Mouse (Mus musculus): ENCODE data around the gene Setd5. TPM values are rescaled to one million over a fixed set of nuclear protein-coding genes. Genes with fewer than 3 reads are reported as not detected.

Setd5 gene
- polyA plus RNA-seq, 2 experiments, result 90.2 to 93.8 TPM

DNA sequence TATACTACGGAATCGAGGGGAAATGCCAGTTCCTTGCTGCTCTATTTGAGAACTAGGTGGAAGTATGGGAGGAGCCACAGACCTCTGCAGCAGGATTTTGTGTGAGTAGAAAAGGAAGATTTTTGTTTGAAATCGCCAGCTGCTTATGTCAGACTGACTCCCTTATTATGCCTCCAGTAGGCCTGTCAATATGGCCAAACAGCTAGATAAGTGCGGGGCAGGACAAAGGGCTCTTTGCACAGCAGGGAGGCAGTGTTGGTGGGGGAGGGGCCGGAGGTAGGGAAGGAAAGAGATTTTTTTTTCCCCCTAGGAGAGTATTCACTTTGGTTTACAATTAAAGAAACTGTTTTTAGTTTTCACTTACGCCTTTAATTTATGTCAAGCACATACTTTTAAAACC, 5.1 kb downstream of the Setd5 start:
- no peak for ATAC-seq (ENCODE audit: low FRiP score, low read depth)
- WGBS, result 34% methylated on average over 6 of the region's 6 CpGs
- no peaks in the 10 kb centered on the region for H3K27me3 ChIP-seq (ENCODE audit: control insufficient read depth, insufficient read depth, low read length)
- no peak for TF ChIP-seq POLR2A (IDR thresholded peaks at IDR 0.05; ENCODE audit: borderline replicate concordance, extremely low read depth, insufficient read depth, insufficient read length)
- H3K4me3 ChIP-seq (replicated peaks; ENCODE audit: low read length), result no peak overlapping the region
- peaks cover 16% of the 10 kb centered on the region for H3K4me1 ChIP-seq (ENCODE audit: control insufficient read depth, insufficient read depth, low read length)
- H3K9me3 ChIP-seq (ENCODE audit: control insufficient read depth, low read length), result no peaks in the 10 kb centered on the region
- H3K4me2 ChIP-seq (replicated peaks; ENCODE audit: low read depth, low read length, severe bottlenecking), result no peak overlapping the region
- H3K27ac ChIP-seq (replicated peaks; ENCODE audit: low read depth, low read length), result no peak overlapping the region
- H3K9ac ChIP-seq (ENCODE audit: low read depth, low read length, severe bottlenecking), result no peak overlapping the region
- no peak for DNase-seq (ENCODE audit: low spot score)
- peaks cover 3% of the 10 kb centered on the region; the same call in 1 of the 2 replicates for H3K36me3 ChIP-seq (ENCODE audit: control insufficient read depth, insufficient read depth, low read length)

DNA sequence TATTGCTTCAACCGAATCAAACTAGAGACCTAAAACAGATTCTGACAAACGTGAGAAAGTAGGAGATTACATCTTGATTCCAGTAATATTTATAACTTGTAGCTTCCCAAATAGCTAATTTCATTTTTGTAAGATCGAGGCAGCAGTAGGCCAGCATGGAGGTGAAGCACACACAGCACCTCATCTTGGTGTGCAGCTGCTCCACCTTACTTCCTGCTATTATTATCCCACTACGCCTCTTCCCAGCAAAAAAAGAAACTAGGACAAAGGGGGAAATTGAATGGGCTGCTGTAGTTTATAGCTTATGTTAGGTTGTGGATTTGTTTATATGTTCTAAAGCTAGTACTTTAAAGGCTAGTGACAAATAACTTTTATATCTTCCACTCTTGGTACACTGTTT, 7.4 kb downstream of the Setd5 start:
- Histone ChIP-seq H3K9me3 (ENCODE audit: control insufficient read depth, low read length) (no peaks in the 10 kb centered on the region), H3K4me3 (replicated peaks; ENCODE audit: low read length) (no peak overlapping the region), H3K4me2 (replicated peaks; ENCODE audit: low read depth, low read length, severe bottlenecking) (no peak overlapping the region), H3K27me3 (ENCODE audit: control insufficient read depth, insufficient read depth, low read length) (no peaks in the 10 kb centered on the region), H3K27ac (replicated peaks; ENCODE audit: low read depth, low read length) (no peak overlapping the region), H3K4me1 (ENCODE audit: control insufficient read depth, insufficient read depth, low read length) (peaks cover 12% of the 10 kb centered on the region), H3K36me3 (ENCODE audit: control insufficient read depth, insufficient read depth, low read length) (peaks cover 3% of the 10 kb centered on the region; the same call in 1 of the 2 replicates), H3K9ac (ENCODE audit: low read depth, low read length, severe bottlenecking) (no peak overlapping the region)
- ATAC-seq (ENCODE audit: low FRiP score, low read depth) (no peak), DNase-seq (ENCODE audit: low spot score) (no peak)
- TF ChIP-seq POLR2A (IDR thresholded peaks at IDR 0.05; ENCODE audit: borderline replicate concordance, extremely low read depth, insufficient read depth, insufficient read length), result no peak
- WGBS, result 65% methylated on average over 4 of the region's 4 CpGs

DNA sequence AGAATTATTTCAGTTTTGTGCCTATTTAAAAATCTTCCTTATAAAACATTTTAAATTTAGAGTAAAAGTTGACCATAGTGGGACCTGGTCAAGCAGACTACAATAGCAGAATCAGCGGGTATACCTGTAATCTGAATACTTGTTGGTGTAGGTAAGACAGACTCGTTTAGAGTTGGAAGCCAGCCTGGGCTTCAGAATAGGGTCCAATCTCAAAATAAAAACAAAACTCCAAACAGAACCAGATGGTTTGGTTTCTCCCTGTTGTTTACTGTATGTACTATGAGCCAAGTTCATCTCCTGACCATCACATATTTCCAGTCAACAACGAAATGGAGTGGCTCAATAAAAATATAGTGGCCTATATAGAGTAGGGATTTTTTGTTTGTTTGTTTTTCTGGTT, 16.0 kb downstream of the Setd5 start:
- no peaks in the 10 kb centered on the region for H3K27me3 ChIP-seq (ENCODE audit: control insufficient read depth, insufficient read depth, low read length)
- DNase-seq (ENCODE audit: low spot score), result no peak
- ATAC-seq (ENCODE audit: low FRiP score, low read depth), result no peak
- no peaks in the 10 kb centered on the region for H3K4me1 ChIP-seq (ENCODE audit: control insufficient read depth, insufficient read depth, low read length)
- H3K4me3 ChIP-seq (replicated peaks; ENCODE audit: low read length), result no peak overlapping the region
- WGBS, result 85% methylated on average over 3 of the region's 3 CpGs
- no peak for TF ChIP-seq POLR2A (IDR thresholded peaks at IDR 0.05; ENCODE audit: borderline replicate concordance, extremely low read depth, insufficient read depth, insufficient read length)
- no peak overlapping the region for H3K9ac ChIP-seq (ENCODE audit: low read depth, low read length, severe bottlenecking)
- no peaks in the 10 kb centered on the region for H3K36me3 ChIP-seq (ENCODE audit: control insufficient read depth, insufficient read depth, low read length)
- no peak overlapping the region for H3K4me2 ChIP-seq (replicated peaks; ENCODE audit: low read depth, low read length, severe bottlenecking)
- no peaks in the 10 kb centered on the region for H3K9me3 ChIP-seq (ENCODE audit: control insufficient read depth, low read length)
- H3K27ac ChIP-seq (replicated peaks; ENCODE audit: low read depth, low read length), result no peak overlapping the region

DNA sequence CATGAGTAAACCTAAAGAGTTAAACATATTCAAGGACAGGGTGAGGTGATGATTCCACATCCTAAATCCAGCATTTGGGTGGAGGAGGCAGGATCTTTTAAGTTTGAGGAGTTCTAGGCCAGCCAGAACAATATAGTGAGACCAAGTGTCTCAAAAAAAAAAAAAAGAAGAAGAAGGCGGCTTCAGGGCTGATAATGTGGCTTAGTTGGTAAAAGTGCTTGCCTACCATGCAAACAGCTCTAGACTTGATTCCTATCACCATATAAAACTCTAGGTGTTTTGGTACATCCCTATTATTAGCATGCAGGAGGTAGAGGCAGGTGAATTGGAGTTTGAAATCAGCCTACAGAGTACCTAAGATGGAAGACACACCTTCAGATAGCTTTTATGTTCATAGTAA, 18.4 kb downstream of the Setd5 start:
- Histone ChIP-seq H3K4me1 (ENCODE audit: control insufficient read depth, insufficient read depth, low read length) (peaks cover 9% of the 10 kb centered on the region; the same call in 1 of the 2 replicates), H3K4me2 (replicated peaks; ENCODE audit: low read depth, low read length, severe bottlenecking) (no peak overlapping the region), H3K9me3 (ENCODE audit: control insufficient read depth, low read length) (no peaks in the 10 kb centered on the region), H3K36me3 (ENCODE audit: control insufficient read depth, insufficient read depth, low read length) (no peaks in the 10 kb centered on the region), H3K27me3 (ENCODE audit: control insufficient read depth, insufficient read depth, low read length) (no peaks in the 10 kb centered on the region), H3K4me3 (replicated peaks; ENCODE audit: low read length) (no peak overlapping the region), H3K27ac (replicated peaks; ENCODE audit: low read depth, low read length) (no peak overlapping the region), H3K9ac (ENCODE audit: low read depth, low read length, severe bottlenecking) (no peak overlapping the region)
- TF ChIP-seq POLR2A (IDR thresholded peaks at IDR 0.05; ENCODE audit: borderline replicate concordance, extremely low read depth, insufficient read depth, insufficient read length), result no peak
- WGBS, result 100% methylated on average over 1 of the region's 1 CpGs
- DNase-seq (ENCODE audit: low spot score), result no peak
- no peak for ATAC-seq (ENCODE audit: low FRiP score, low read depth)

DNA sequence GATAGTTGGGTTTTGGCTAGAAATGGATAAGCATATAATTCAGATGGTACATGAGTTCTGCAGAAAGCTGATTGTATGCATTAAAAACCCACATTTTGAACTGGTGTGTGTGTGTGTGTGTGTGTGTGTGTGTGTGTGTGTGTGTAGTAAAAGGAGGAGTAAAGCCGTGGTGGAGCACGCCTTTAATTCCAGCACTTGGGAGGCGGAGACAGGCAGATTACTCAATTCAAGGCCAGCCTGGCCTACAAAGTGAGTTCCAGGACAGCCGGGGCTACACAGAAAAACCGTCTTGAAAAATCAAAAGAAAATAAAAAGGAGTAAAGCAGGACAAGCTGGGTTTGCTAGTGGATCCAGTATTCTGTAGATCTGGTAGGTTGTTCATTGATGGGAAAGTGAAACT, 20.5 kb downstream of the Setd5 start:
- Histone ChIP-seq H3K4me3 (replicated peaks; ENCODE audit: low read length) (no peak overlapping the region), H3K9me3 (ENCODE audit: control insufficient read depth, low read length) (no peaks in the 10 kb centered on the region), H3K4me1 (ENCODE audit: control insufficient read depth, insufficient read depth, low read length) (peaks cover 11% of the 10 kb centered on the region; the same call in 1 of the 2 replicates), H3K27ac (replicated peaks; ENCODE audit: low read depth, low read length) (no peak overlapping the region), H3K27me3 (ENCODE audit: control insufficient read depth, insufficient read depth, low read length) (no peaks in the 10 kb centered on the region), H3K4me2 (replicated peaks; ENCODE audit: low read depth, low read length, severe bottlenecking) (no peak overlapping the region), H3K36me3 (ENCODE audit: control insufficient read depth, insufficient read depth, low read length) (peaks cover 2% of the 10 kb centered on the region; the same call in 1 of the 2 replicates), H3K9ac (ENCODE audit: low read depth, low read length, severe bottlenecking) (no peak overlapping the region)
- 85% methylated on average over 5 of the region's 5 CpGs for WGBS
- no peak for TF ChIP-seq POLR2A (IDR thresholded peaks at IDR 0.05; ENCODE audit: borderline replicate concordance, extremely low read depth, insufficient read depth, insufficient read length)
- DNase-seq (ENCODE audit: low spot score) (no peak), ATAC-seq (ENCODE audit: low FRiP score, low read depth) (no peak)
